Mouse (Mus musculus): ENCODE data around the gene Rell1. TPM values are rescaled to one million over a fixed set of nuclear protein-coding genes. Genes with fewer than 3 reads are reported as not detected.
A peak's percentile ranks its signal among the peaks of the same experiment; 100 is the strongest.

Gene Rell1
- total RNA-seq, 2 experiments from 2014 or later: 32.3 to 32.4 TPM

DNA sequence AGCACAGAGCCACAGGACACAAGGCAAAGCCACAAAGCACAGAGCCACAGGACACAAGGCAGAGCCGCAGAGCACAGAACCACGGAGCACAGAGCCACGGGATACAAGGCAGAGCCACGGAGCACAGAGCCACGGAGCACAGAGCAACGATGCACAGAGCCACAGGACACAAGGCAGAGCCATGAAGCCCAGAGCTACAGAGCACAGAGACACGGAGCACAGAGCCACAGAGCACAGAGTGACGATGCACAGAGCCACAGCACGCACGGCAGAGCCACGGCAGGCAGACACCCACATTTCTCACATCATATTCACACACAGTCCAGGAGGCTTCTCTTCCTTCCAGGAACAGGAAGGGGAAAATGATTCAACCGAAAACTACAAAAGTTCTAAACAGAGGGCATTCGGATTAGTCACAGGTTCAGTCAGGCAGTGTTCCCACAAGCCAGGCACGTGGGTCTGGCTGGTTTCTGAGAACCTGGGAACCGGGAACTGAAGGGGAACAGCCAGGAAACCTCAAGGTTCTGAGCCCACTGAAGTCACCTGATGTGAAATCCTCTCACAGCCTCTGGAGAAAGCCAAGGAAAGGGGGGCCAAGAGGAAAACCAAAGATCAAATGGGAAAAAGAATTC lies 15.2 kb downstream of the Rell1 start:
- no peak for DNase-seq

GRCm38 (mm10) chr5:63952039-63952438 lies 16.7 kb downstream of the Rell1 start:
- no peak for DNase-seq

DNA sequence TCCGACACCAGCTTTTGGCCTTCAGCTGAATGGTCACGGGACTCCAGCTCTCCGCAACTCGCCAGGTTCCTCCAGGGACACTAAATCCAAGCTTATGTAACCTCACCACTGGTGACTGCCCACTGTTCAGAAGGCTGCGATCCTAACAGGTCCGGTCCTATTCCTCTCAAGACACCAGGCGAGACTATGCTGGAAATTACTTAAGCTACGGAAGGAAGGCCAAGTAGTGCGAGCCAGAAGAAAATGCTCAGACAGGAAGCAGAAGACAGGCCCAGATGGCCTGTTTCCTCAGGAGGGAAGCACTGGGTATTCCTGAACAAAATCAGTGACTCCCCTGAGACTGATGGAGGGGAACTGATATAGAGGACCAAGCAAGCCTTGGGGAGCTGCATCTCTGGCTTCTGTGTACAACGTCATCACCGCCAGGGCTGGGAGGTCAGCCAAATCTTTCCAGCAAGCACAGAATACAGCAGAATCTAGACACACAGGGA lies 17.2 kb downstream of the Rell1 start:
- DNase-seq: peak; percentile 53

GRCm38 (mm10) chr5:63949195-63949594 lies 19.5 kb downstream of the Rell1 start:
- peak; percentile 35 for DNase-seq

GRCm38 (mm10) chr5:63947526-63947925 lies 21.2 kb downstream of the Rell1 start:
- no peak for DNase-seq

DNA sequence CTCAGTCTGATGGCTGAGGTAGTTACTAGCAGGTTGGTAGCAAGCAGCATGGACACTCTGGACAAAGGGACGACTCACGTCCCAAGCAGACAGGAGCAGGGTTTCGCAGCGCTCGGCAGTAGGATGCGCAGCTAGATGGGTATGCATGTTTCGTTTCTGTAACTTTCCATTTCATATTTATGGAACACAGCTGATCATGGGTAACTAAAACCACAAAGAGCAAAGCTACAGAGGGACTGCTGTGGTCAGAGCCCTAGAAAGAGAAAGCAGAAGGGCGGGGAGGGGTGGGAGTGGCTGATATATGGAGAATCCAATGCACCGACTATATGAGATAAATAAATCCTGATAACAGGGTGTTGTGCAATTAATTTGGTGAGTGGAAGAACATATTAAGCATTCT lies 25.4 kb downstream of the Rell1 start:
- no peak for DNase-seq

DNA sequence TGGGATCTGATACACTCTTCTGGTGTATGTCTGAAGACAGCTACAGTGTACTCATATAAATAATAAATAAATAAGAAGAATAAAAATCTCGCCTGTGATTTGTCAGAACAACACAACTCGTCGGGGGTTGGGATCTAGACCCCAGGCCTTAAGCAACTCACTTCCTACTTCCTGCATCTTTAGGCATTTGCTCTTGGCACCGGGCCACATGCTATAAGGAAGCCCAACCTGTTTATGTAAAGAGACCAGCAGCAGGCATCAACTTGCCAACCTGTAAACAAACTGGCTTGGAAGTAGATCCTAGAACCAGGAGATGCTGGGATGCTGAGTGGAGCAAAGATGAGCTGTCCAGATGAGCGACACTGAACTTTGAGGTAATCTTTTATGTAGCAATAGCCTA lies 26.8 kb downstream of the Rell1 start:
- DNase-seq: no peak

DNA sequence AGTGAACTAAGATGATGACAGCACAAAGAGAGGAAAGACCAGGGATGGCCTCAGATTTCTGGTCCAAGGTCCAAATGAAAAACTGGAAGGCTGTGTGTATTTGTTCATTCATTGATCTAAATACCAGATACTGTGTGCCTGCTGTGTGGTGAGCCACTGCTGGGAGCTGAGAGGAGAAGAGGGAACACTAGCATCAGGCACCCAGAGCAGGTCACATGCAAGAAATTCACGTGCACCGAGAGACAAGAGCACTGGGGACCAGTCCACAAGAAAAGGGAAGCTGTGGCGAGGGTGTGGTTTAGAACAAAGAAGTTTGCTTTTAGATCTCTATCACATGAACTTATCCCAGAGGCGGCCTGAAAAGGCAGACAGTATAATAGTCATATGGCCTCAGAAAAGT lies 30.1 kb downstream of the Rell1 start:
- peak; percentile 23 for DNase-seq

- DNase-seq: peak; percentile 85
Measured at GRCm38 (mm10) chr5:63936740-63937139, 32.0 kb downstream of the Rell1 start.

GRCm38 (mm10) chr5:63935581-63935980 lies 33.1 kb downstream of the Rell1 start:
- no peak for DNase-seq

- no peak for DNase-seq
Measured at GRCm38 (mm10) chr5:63932829-63933228, 35.9 kb downstream of the Rell1 start.

DNA sequence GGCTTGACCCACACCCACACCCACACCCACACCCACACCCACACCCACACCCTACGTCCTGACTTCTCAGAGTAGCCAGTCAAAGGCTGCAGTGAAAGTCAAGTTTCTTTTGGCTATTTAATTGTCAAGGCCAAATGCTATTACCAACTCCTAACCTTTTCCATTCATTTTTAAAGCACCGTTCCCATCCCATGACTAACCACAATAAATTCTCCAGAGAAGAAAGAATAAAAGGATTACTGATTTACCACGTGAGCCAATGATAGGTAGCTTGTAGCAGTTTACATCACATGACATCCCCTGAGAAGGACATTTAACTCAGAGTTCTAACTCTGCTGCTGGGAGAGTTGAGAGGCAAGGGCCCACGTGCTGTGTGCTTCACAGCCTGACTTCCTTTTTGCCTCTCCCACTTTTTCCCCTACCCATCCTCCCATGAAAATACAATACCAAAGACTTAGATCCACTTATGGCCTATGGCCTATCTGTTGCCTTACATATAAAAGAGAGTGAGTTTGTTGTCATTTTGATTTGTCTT lies 37.8 kb downstream of the Rell1 start:
- no peak for DNase-seq

GRCm38 (mm10) chr5:63925035-63925628 lies 43.6 kb downstream of the Rell1 start:
- DNase-seq: no peak

- DNase-seq: no peak
Measured at GRCm38 (mm10) chr5:63923305-63924025, 45.2 kb downstream of the Rell1 start.

GRCm38 (mm10) chr5:63918201-63918600 lies 50.5 kb downstream of the Rell1 start:
- DNase-seq: no peak

GRCm38 (mm10) chr5:63916457-63917139 lies 52.1 kb downstream of the Rell1 start:
- no peak for DNase-seq

DNA sequence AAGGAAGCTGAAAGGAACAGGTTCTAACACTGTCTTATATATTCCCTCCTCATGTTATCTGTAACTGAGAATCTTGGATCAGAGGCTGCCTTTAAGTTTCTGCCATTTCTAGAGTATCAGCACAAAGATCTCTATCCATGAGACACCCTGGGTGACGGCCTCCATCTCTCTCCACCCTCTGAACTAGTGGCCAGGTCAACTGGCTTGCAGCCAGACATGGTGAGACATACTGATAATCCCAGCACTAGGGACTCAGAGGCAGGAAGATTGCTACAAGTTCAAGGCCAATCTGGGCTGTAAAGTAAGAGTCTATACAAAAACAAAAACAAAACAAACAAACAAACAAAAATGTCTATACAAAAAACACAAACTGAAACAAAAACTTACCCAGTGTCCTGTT lies 53.8 kb downstream of the Rell1 start:
- peak; percentile 54 for DNase-seq

GRCm38 (mm10) chr5:63910171-63910960 lies 58.3 kb downstream of the Rell1 start:
- no peak for DNase-seq

DNA sequence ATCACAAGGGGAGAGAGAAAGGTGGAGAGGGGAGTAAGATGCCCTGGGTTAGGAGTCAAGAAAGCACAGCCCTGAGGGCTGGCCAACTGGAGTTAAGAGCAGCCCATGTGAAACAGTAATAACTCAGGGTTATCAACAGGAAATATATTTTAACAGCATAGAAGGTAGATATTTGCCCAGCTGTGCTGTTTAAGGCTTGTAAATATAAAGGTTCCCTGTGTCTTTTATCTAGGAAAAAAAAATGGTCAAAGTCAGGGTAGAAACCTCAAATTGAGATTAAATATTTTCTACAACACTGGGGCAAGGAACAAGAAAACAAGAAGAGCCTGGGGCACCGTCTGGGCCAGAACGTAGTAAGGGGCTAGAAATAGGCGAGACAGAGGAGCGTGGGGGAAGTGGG lies 61.2 kb downstream of the Rell1 start:
- no peak for DNase-seq

DNA sequence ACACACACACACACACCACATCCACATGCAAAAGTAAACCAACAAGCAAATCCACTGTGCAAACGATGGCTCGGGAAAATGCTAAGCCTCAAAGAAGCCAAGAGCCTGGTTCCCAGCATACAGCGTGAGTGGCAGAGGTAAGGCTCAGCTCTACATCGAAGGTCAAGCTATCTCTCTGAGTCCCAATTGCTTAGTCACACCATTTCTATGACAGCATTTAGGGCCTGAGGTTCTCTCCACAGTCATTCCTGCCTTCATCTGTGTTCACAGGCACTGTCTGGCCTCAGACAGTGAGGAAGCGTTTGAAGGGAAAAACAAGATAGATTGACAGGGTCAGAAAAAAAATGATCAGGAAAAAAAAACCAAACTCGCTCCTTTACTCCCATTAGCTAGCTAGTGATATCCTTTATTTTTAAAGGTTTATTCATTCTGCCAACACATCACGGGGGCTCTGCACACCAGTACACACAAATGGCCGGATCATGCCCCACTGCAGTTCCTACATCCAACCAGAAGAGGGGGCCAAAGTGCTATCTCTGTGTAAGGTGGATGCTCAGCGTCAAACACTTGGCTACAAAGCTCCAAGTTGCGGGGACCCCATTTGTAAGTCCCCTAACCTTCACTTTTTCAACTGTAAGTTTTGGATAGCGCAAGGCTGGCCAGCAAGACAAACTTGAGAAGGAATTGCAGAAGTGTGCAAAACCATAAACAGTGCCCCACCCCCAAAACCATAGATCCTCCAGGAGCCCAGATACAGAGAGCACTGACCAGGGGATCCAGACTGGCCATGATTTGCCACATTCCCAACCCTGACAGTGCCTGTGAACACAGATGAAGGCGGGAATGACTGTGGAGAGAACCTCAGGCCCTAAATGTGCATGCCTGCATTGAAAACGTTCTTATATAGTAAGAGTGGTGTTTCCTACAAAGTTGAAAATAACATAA lies 62.3 kb downstream of the Rell1 start:
- DNase-seq: peak; percentile 88

- no peak for DNase-seq
Measured at GRCm38 (mm10) chr5:63903329-63903728, 65.4 kb downstream of the Rell1 start.
